Mouse (Mus musculus): ENCODE results near the gene Atg10. TPM values are rescaled to one million over a fixed set of nuclear protein-coding genes. Genes with fewer than 3 reads are reported as not detected.
"Not testable (repeated sequence)": the region's sequence is repeated elsewhere in the genome, so short reads cannot be mapped to it uniquely, and the experiment has no call there.

Gene Atg10
- polyA plus RNA-seq (2016; fragmentation: Nextera tagmentation; extraction: Ambion mirVana): 4.7 TPM in 2 replicates

GRCm38 (mm10) chr13:91223587-91224437 is at the start of gene Atg10:
Gene Atg10, minus strand, starts transcription at chr13:91223968.
- Histone ChIP-seq H3K36me3 (no peaks in the 10 kb centered on the region), H3K27me3 (replicated peaks) (no peaks in the 10 kb centered on the region), H3K4me1 (peaks cover 20% of the 10 kb centered on the region), H3K9me3 (replicated peaks) (no peaks in the 10 kb centered on the region), H3K4me3 (peak within 1 kb of the TSS; percentile 67), H3K27ac (peak within 1 kb of the TSS; percentile 71), H3K9ac (peak within 1 kb of the TSS; percentile 75), H3K4me2 (peak within 1 kb of the TSS; percentile 73)
- peak; percentile 99 for ATAC-seq
- WGBS (ENCODE audit: insufficient replicate concordance): 1% methylated on average over 52 of the region's 55 CpGs

GRCm38 (mm10) chr13:91252406-91252805 is 28.6 kb upstream of the Atg10 start:
- no peak for ATAC-seq

GRCm38 (mm10) chr13:91251636-91252035 is 27.9 kb upstream of the Atg10 start:
- no peaks in the 10 kb centered on the region for H3K27me3 ChIP-seq (replicated peaks)
- no peak overlapping the region for H3K4me3 ChIP-seq
- no peaks in the 10 kb centered on the region for H3K36me3 ChIP-seq
- H3K27ac ChIP-seq: no peak overlapping the region
- 60% methylated on average over 1 of the region's 1 CpGs for WGBS (ENCODE audit: insufficient replicate concordance)
- no peaks in the 10 kb centered on the region for H3K9me3 ChIP-seq (replicated peaks)
- H3K4me2 ChIP-seq: no peak overlapping the region
- H3K9ac ChIP-seq: no peak overlapping the region
- H3K4me1 ChIP-seq: no peaks in the 10 kb centered on the region
- ATAC-seq: no peak

More at GRCm38 (mm10) chr13:91252406-91252805, 28.6 kb upstream of the Atg10 start:
- H3K4me1 ChIP-seq: no peaks in the 10 kb centered on the region
- no peaks in the 10 kb centered on the region for H3K9me3 ChIP-seq (replicated peaks)
- H3K27ac ChIP-seq: no peak overlapping the region
- H3K9ac ChIP-seq: no peak overlapping the region
- H3K4me3 ChIP-seq: no peak overlapping the region
- H3K4me2 ChIP-seq: no peak overlapping the region
- H3K36me3 ChIP-seq: no peaks in the 10 kb centered on the region
- WGBS (ENCODE audit: insufficient replicate concordance): 67% methylated on average over 3 of the region's 3 CpGs
- no peaks in the 10 kb centered on the region for H3K27me3 ChIP-seq (replicated peaks)

GRCm38 (mm10) chr13:91250050-91250449 is 26.3 kb upstream of the Atg10 start:
- not testable (repeated sequence) for H3K27me3 ChIP-seq (replicated peaks); H3K27ac ChIP-seq; H3K4me1 ChIP-seq; H3K4me3 ChIP-seq; H3K36me3 ChIP-seq; ATAC-seq; H3K4me2 ChIP-seq; H3K9me3 ChIP-seq (replicated peaks); H3K9ac ChIP-seq
- 51% methylated on average over 2 of the region's 2 CpGs for WGBS (ENCODE audit: insufficient replicate concordance)

GRCm38 (mm10) chr13:91246472-91246871 is 22.7 kb upstream of the Atg10 start:
- 51% methylated on average over 2 of the region's 2 CpGs for WGBS (ENCODE audit: insufficient replicate concordance)
- H3K4me3 ChIP-seq: no peak overlapping the region
- H3K36me3 ChIP-seq: no peaks in the 10 kb centered on the region
- no peak overlapping the region for H3K4me2 ChIP-seq
- H3K27me3 ChIP-seq (replicated peaks): no peaks in the 10 kb centered on the region
- ATAC-seq: no peak
- no peak overlapping the region for H3K27ac ChIP-seq
- H3K9ac ChIP-seq: no peak overlapping the region
- H3K4me1 ChIP-seq: no peaks in the 10 kb centered on the region
- H3K9me3 ChIP-seq (replicated peaks): no peaks in the 10 kb centered on the region

GRCm38 (mm10) chr13:91237976-91238375 is 14.2 kb upstream of the Atg10 start:
- no peak for ATAC-seq
- H3K4me3 ChIP-seq: no peak overlapping the region
- H3K36me3 ChIP-seq: no peaks in the 10 kb centered on the region
- no peak overlapping the region for H3K4me2 ChIP-seq
- H3K27me3 ChIP-seq (replicated peaks): no peaks in the 10 kb centered on the region
- 68% methylated on average over 3 of the region's 3 CpGs for WGBS (ENCODE audit: insufficient replicate concordance)
- no peak overlapping the region for H3K9ac ChIP-seq
- H3K9me3 ChIP-seq (replicated peaks): no peaks in the 10 kb centered on the region
- H3K4me1 ChIP-seq: no peaks in the 10 kb centered on the region
- H3K27ac ChIP-seq: no peak overlapping the region

- 65% methylated on average over 2 of the region's 2 CpGs for whole genome bisulfite sequencing (ENCODE audit: insufficient replicate concordance)
- ATAC-seq: no peak
- H3K27me3 ChIP-seq (replicated peaks): no peaks in the 10 kb centered on the region
- H3K36me3 ChIP-seq: no peaks in the 10 kb centered on the region
- no peak overlapping the region for H3K9ac ChIP-seq
- no peaks in the 10 kb centered on the region for H3K4me1 ChIP-seq
- H3K9me3 ChIP-seq (replicated peaks): no peaks in the 10 kb centered on the region
- no peak overlapping the region for H3K27ac ChIP-seq
- no peak overlapping the region for H3K4me3 ChIP-seq
- H3K4me2 ChIP-seq: no peak overlapping the region
These were observed 13.1 kb upstream of the Atg10 start for GRCm38 (mm10) chr13:91236884-91237283.

GRCm38 (mm10) chr13:91224438-91224814 is 658 bp upstream of the Atg10 start:
- no peaks in the 10 kb centered on the region for H3K27me3 ChIP-seq (replicated peaks)
- H3K4me3 ChIP-seq: peak overlapping the region; percentile 67
- H3K9me3 ChIP-seq (replicated peaks): no peaks in the 10 kb centered on the region
- 56% methylated on average over 2 of the region's 2 CpGs for WGBS (ENCODE audit: insufficient replicate concordance)
- H3K27ac ChIP-seq: no peak overlapping the region
- H3K9ac ChIP-seq: peak overlapping the region; percentile 75
- ATAC-seq: no peak
- H3K36me3 ChIP-seq: no peaks in the 10 kb centered on the region
- H3K4me1 ChIP-seq: peaks cover 20% of the 10 kb centered on the region
- H3K4me2 ChIP-seq: peak overlapping the region; percentile 73

- H3K4me3 ChIP-seq: peak overlapping the region; percentile 67
- peak overlapping the region; percentile 71; the same call in 1 of the 2 replicates for H3K27ac ChIP-seq
- H3K4me2 ChIP-seq: peak overlapping the region; percentile 73
- no peaks in the 10 kb centered on the region for H3K36me3 ChIP-seq
- H3K27me3 ChIP-seq (replicated peaks): no peaks in the 10 kb centered on the region
- WGBS (ENCODE audit: insufficient replicate concordance): 58% methylated on average over 1 of the region's 1 CpGs
- no peaks in the 10 kb centered on the region for H3K9me3 ChIP-seq (replicated peaks)
- H3K9ac ChIP-seq: peak overlapping the region; percentile 75; the same call in 1 of the 2 replicates
- ATAC-seq: no peak
- H3K4me1 ChIP-seq: peaks cover 20% of the 10 kb centered on the region
These were observed 705 bp downstream of the Atg10 start for GRCm38 (mm10) chr13:91223063-91223462.

- no peak overlapping the region for H3K9ac ChIP-seq
- peaks cover 26% of the 10 kb centered on the region for H3K4me1 ChIP-seq
- H3K27ac ChIP-seq: no peak overlapping the region
- H3K9me3 ChIP-seq (replicated peaks): no peaks in the 10 kb centered on the region
- ATAC-seq: no peak
- 54% methylated on average over 4 of the region's 4 CpGs for WGBS (ENCODE audit: insufficient replicate concordance)
- no peak overlapping the region for H3K4me3 ChIP-seq
- no peaks in the 10 kb centered on the region for H3K27me3 ChIP-seq (replicated peaks)
- H3K4me2 ChIP-seq: no peak overlapping the region
- no peaks in the 10 kb centered on the region for H3K36me3 ChIP-seq
These were observed 2.1 kb downstream of the Atg10 start for GRCm38 (mm10) chr13:91221696-91222095.

GRCm38 (mm10) chr13:91217691-91218090 is 6.1 kb downstream of the Atg10 start:
- H3K27me3 ChIP-seq (replicated peaks): no peaks in the 10 kb centered on the region
- WGBS (ENCODE audit: insufficient replicate concordance): 77% methylated on average over 2 of the region's 2 CpGs
- no peaks in the 10 kb centered on the region for H3K9me3 ChIP-seq (replicated peaks)
- H3K4me3 ChIP-seq: no peak overlapping the region
- H3K27ac ChIP-seq: no peak overlapping the region
- ATAC-seq: no peak
- no peak overlapping the region for H3K4me2 ChIP-seq
- peaks cover 8% of the 10 kb centered on the region for H3K4me1 ChIP-seq
- H3K36me3 ChIP-seq: no peaks in the 10 kb centered on the region
- no peak overlapping the region for H3K9ac ChIP-seq

GRCm38 (mm10) chr13:91216656-91217205 is 7.0 kb downstream of the Atg10 start:
- no peaks in the 10 kb centered on the region for H3K27me3 ChIP-seq (replicated peaks)
- no peak for ATAC-seq
- H3K4me2 ChIP-seq: no peak overlapping the region
- H3K4me3 ChIP-seq: no peak overlapping the region
- no peaks in the 10 kb centered on the region for H3K9me3 ChIP-seq (replicated peaks)
- no peaks in the 10 kb centered on the region for H3K36me3 ChIP-seq
- H3K27ac ChIP-seq: no peak overlapping the region
- H3K9ac ChIP-seq: no peak overlapping the region
- peaks cover 8% of the 10 kb centered on the region for H3K4me1 ChIP-seq
- WGBS (ENCODE audit: insufficient replicate concordance): 35% methylated on average over 3 of the region's 3 CpGs
